Mouse (Mus musculus) kidney, embryonic 14.5 days (tissue): ENCODE data around the gene Ak8. TPM values are rescaled to one million over a fixed set of nuclear protein-coding genes. Genes with fewer than 3 reads are reported as not detected.

Source experiments
- ATAC-seq: fragments of 200-750 bp; cut with Nextera tagmentation; 2 replicates; pipeline ENCODE4 v1.8.0; 2017; ENCODE audit warnings: moderate number of reproducible peaks, mild to moderate bottlenecking, moderate TSS enrichment, moderate library complexity; ENCODE audit not compliant: low FRiP score, low TSS enrichment
- H3K27ac ChIP-seq: fragments of 300-500 bp; sonication (generic); 2 replicates; pipeline ENCODE4 v1.5.1; 2014; ENCODE audit warnings: low read depth, mild to moderate bottlenecking, low read length, moderate library complexity, mixed read lengths
- H3K27me3 ChIP-seq: fragments of 300-500 bp; sonication (generic); 2 replicates; pipeline ENCODE4 v1.6.1; 2014; ENCODE audit warnings: mild to moderate bottlenecking, low read length; ENCODE audit not compliant: control insufficient read depth, insufficient read depth
- H3K36me3 ChIP-seq: fragments of 300-500 bp; sonication (generic); 2 replicates; pipeline ENCODE4 v1.6.1; 2014; ENCODE audit warnings: low read length, mixed read lengths; ENCODE audit not compliant: control insufficient read depth, insufficient read depth
- H3K4me1 ChIP-seq: fragments of 300-500 bp; sonication (generic); 2 replicates; pipeline ENCODE4 v1.6.1; 2014; ENCODE audit warnings: low read length, mixed read lengths; ENCODE audit not compliant: control insufficient read depth, insufficient read depth
- H3K4me2 ChIP-seq: fragments of 300-500 bp; sonication (generic); replicated peaks from 2 replicates; pipeline ENCODE4 v1.6.1; 2014; ENCODE audit warnings: low read depth, mild to moderate bottlenecking, low read length
- H3K4me3 ChIP-seq: fragments of 300-500 bp; sonication (generic); 2 replicates; pipeline ENCODE4 v1.5.1; 2014; ENCODE audit warnings: mild to moderate bottlenecking, low read length
- H3K9ac ChIP-seq: fragments of 300-500 bp; sonication (generic); 2 replicates; pipeline ENCODE4 v1.6.1; 2014; ENCODE audit warnings: low read depth, mild to moderate bottlenecking, low read length, moderate library complexity
- H3K9me3 ChIP-seq: fragments of 300-500 bp; sonication (generic); 2 replicates; pipeline ENCODE4 v1.6.1; 2016; ENCODE audit warnings: low read length; ENCODE audit not compliant: control insufficient read depth
- WGBS: fragments of 180-500 bp; shearing (Covaris S2); extraction: QIAGEN DNeasy Blood & Tissue Kit; methylation state at CpG from one replicate; pipeline ENCODE4 v1.1.7; 2014; 5-methylcytosine and 5-hydroxymethylcytosine counted together
- polyA plus RNA-seq: library from polyadenylated mRNA; unstranded; fragments of >200 nt; fragmentation: Nextera tagmentation; extraction: Ambion mirVana; gene quantifications from 2 replicates; pipeline ENCODE4 v1.2.1, GENCODE M21; 2014

The Ak8 gene
- polyA plus RNA-seq, result 0.84 and 0.97 TPM in 2 replicates

GRCm38 (mm10) chr2:28699361-28700335 lies at the start of gene Ak8, which contains the start of gene Spaca9:
Ak8 (plus strand) TSS chr2:28700164.
Spaca9 (minus strand) TSS chr2:28699727.
- peak within 1 kb of the TSS; percentile 58 for H3K4me3 ChIP-seq
- H3K27ac ChIP-seq, result peak within 1 kb of the TSS; percentile 73
- H3K36me3 ChIP-seq, result no peaks in the 10 kb centered on the region
- H3K4me2 ChIP-seq, result peak within 1 kb of the TSS; percentile 68
- no peaks in the 10 kb centered on the region for H3K9me3 ChIP-seq
- peak; percentile 84 for ATAC-seq
- H3K9ac ChIP-seq, result peak within 1 kb of the TSS; percentile 55; the same call in 1 of the 2 replicates
- no peaks in the 10 kb centered on the region for H3K27me3 ChIP-seq
- WGBS, result under 1% methylated on average over 53 of the region's 53 CpGs
- H3K4me1 ChIP-seq, result peaks cover 18% of the 10 kb centered on the region

GRCm38 (mm10) chr2:28650526-28650925 lies 49.4 kb upstream of the Ak8 start:
- Histone ChIP-seq H3K4me2 (no peak overlapping the region), H3K4me3 (no peak overlapping the region), H3K9ac (no peak overlapping the region), H3K27me3 (no peaks in the 10 kb centered on the region), H3K4me1 (no peaks in the 10 kb centered on the region), H3K36me3 (no peaks in the 10 kb centered on the region; the same call in 1 of the 2 replicates), H3K9me3 (no peaks in the 10 kb centered on the region), H3K27ac (no peak overlapping the region)
- no peak for ATAC-seq

GRCm38 (mm10) chr2:28653351-28653750 lies 46.6 kb upstream of the Ak8 start:
- Histone ChIP-seq H3K27me3 (no peaks in the 10 kb centered on the region), H3K9ac (no peak overlapping the region), H3K4me1 (no peaks in the 10 kb centered on the region), H3K4me3 (no peak overlapping the region), H3K36me3 (peaks cover 17% of the 10 kb centered on the region), H3K4me2 (no peak overlapping the region), H3K9me3 (no peaks in the 10 kb centered on the region), H3K27ac (no peak overlapping the region)
- no peak for ATAC-seq
- 95% methylated on average over 7 of the region's 7 CpGs for WGBS

GRCm38 (mm10) chr2:28654295-28654694 lies 45.7 kb upstream of the Ak8 start:
- H3K27ac ChIP-seq, result no peak overlapping the region
- H3K4me3 ChIP-seq, result no peak overlapping the region
- H3K9me3 ChIP-seq, result no peaks in the 10 kb centered on the region
- no peak overlapping the region for H3K4me2 ChIP-seq
- 67% methylated on average over 2 of the region's 2 CpGs for WGBS
- no peaks in the 10 kb centered on the region for H3K4me1 ChIP-seq
- no peak for ATAC-seq
- peaks cover 25% of the 10 kb centered on the region for H3K36me3 ChIP-seq
- no peaks in the 10 kb centered on the region for H3K27me3 ChIP-seq
- no peak overlapping the region for H3K9ac ChIP-seq

- 80% methylated on average over 8 of the region's 8 CpGs for WGBS
- no peak for ATAC-seq
- Histone ChIP-seq H3K36me3 (peaks cover 37% of the 10 kb centered on the region), H3K9me3 (no peaks in the 10 kb centered on the region), H3K27ac (no peak overlapping the region), H3K4me1 (no peaks in the 10 kb centered on the region), H3K27me3 (no peaks in the 10 kb centered on the region), H3K4me3 (no peak overlapping the region), H3K9ac (no peak overlapping the region), H3K4me2 (no peak overlapping the region)
These were observed 43.7 kb upstream of the Ak8 start for GRCm38 (mm10) chr2:28656216-28656615.

- Histone ChIP-seq H3K4me2 (no peak overlapping the region), H3K9ac (no peak overlapping the region), H3K4me3 (no peak overlapping the region), H3K27ac (no peak overlapping the region), H3K4me1 (no peaks in the 10 kb centered on the region), H3K36me3 (peaks cover 79% of the 10 kb centered on the region), H3K9me3 (no peaks in the 10 kb centered on the region), H3K27me3 (no peaks in the 10 kb centered on the region)
- no peak for ATAC-seq
- 87% methylated on average over 3 of the region's 3 CpGs for WGBS
These were observed 37.1 kb upstream of the Ak8 start for GRCm38 (mm10) chr2:28662891-28663290.

- no peaks in the 10 kb centered on the region for H3K4me1 ChIP-seq
- no peak overlapping the region for H3K9ac ChIP-seq
- H3K4me2 ChIP-seq, result no peak overlapping the region
- 43% methylated on average over 3 of the region's 3 CpGs for WGBS
- no peaks in the 10 kb centered on the region for H3K27me3 ChIP-seq
- no peak for ATAC-seq
- no peak overlapping the region for H3K27ac ChIP-seq
- H3K9me3 ChIP-seq, result no peaks in the 10 kb centered on the region
- no peak overlapping the region for H3K4me3 ChIP-seq
- H3K36me3 ChIP-seq, result peaks cover 78% of the 10 kb centered on the region
These were observed 34.1 kb upstream of the Ak8 start for GRCm38 (mm10) chr2:28665818-28666217.

- Histone ChIP-seq H3K27me3 (no peaks in the 10 kb centered on the region), H3K4me2 (no peak overlapping the region), H3K4me3 (no peak overlapping the region), H3K4me1 (no peaks in the 10 kb centered on the region), H3K36me3 (peaks cover 79% of the 10 kb centered on the region), H3K9me3 (no peaks in the 10 kb centered on the region), H3K9ac (no peak overlapping the region), H3K27ac (no peak overlapping the region)
- ATAC-seq, result no peak
- WGBS, result 66% methylated on average over 2 of the region's 2 CpGs
These were observed 28.5 kb upstream of the Ak8 start for GRCm38 (mm10) chr2:28671438-28671837.

- Histone ChIP-seq H3K27ac (no peak overlapping the region), H3K36me3 (peaks cover 81% of the 10 kb centered on the region), H3K9ac (no peak overlapping the region), H3K9me3 (no peaks in the 10 kb centered on the region), H3K4me3 (no peak overlapping the region), H3K27me3 (no peaks in the 10 kb centered on the region), H3K4me1 (no peaks in the 10 kb centered on the region), H3K4me2 (no peak overlapping the region)
- WGBS, result 97% methylated on average over 8 of the region's 8 CpGs
- ATAC-seq, result no peak
These were observed 24.0 kb upstream of the Ak8 start for GRCm38 (mm10) chr2:28676005-28676404.
